Mouse (Mus musculus) kidney, embryonic 16.5 days (tissue): ENCODE results near the gene Nav2. TPM values are rescaled to one million over a fixed set of nuclear protein-coding genes. Genes with fewer than 3 reads are reported as not detected.

Source experiments
- ATAC-seq: fragments of 200-750 bp; cut with Nextera tagmentation; 2 replicates; pipeline ENCODE4 v1.8.0; 2017; ENCODE audit warnings: moderate TSS enrichment; ENCODE audit not compliant: low FRiP score, low TSS enrichment
- H3K27ac ChIP-seq: fragments of 300-500 bp; sonication (generic); 2 replicates; pipeline ENCODE4 v1.5.1; 2014; ENCODE audit warnings: low read length
- H3K27me3 ChIP-seq: fragments of 300-500 bp; sonication (generic); 2 replicates; pipeline ENCODE4 v1.6.1; 2014; ENCODE audit warnings: low read length, control low read depth, mixed read lengths; ENCODE audit not compliant: insufficient read depth
- H3K36me3 ChIP-seq: fragments of 300-500 bp; sonication (generic); 2 replicates; pipeline ENCODE4 v1.6.1; 2014; ENCODE audit warnings: low read length, control low read depth, mixed read lengths; ENCODE audit not compliant: insufficient read depth
- H3K4me1 ChIP-seq: fragments of 300-500 bp; sonication (generic); 2 replicates; pipeline ENCODE4 v1.6.1; 2014; ENCODE audit warnings: low read length, control low read depth, mixed read lengths; ENCODE audit not compliant: insufficient read depth
- H3K4me2 ChIP-seq: fragments of 300-500 bp; sonication (generic); replicated peaks from 2 replicates; pipeline ENCODE4 v1.6.1; 2014; ENCODE audit warnings: low read depth, low read length
- H3K4me3 ChIP-seq: fragments of 300-500 bp; sonication (generic); 2 replicates; pipeline ENCODE4 v1.5.1; 2014; ENCODE audit warnings: mild to moderate bottlenecking, low read length
- H3K9ac ChIP-seq: fragments of 300-500 bp; sonication (generic); replicated peaks from 2 replicates; pipeline ENCODE4 v1.6.1; 2014; ENCODE audit warnings: low read length
- H3K9me3 ChIP-seq: fragments of 300-500 bp; sonication (generic); 2 replicates; pipeline ENCODE4 v1.6.1; 2016; ENCODE audit warnings: low read length, control low read depth
- WGBS: fragments of 180-500 bp; shearing (Covaris S2); extraction: QIAGEN DNeasy Blood & Tissue Kit; methylation state at CpG from one replicate; pipeline ENCODE4 v1.1.7; 2014; 5-methylcytosine and 5-hydroxymethylcytosine counted together
- polyA plus RNA-seq: library from polyadenylated mRNA; unstranded; fragments of >200 nt; fragmentation: Nextera tagmentation; extraction: Ambion mirVana; gene quantifications from 2 replicates; pipeline ENCODE4 v1.2.1, GENCODE M21; 2015

The Nav2 gene
- polyA plus RNA-seq, 1 experiment from 2014 or later, result 22.6 TPM

- H3K27ac ChIP-seq, result no peak overlapping the region
- no peaks in the 10 kb centered on the region for H3K27me3 ChIP-seq
- no peak overlapping the region for H3K4me2 ChIP-seq
- H3K9ac ChIP-seq, result no peak overlapping the region
- ATAC-seq, result peak; percentile 57
- 63% methylated on average over 21 of the region's 21 CpGs for WGBS
- H3K9me3 ChIP-seq, result no peaks in the 10 kb centered on the region
- H3K4me3 ChIP-seq, result no peak overlapping the region
- H3K4me1 ChIP-seq, result no peaks in the 10 kb centered on the region; the same call in 1 of the 2 replicates
- H3K36me3 ChIP-seq, result no peaks in the 10 kb centered on the region
Observed at GRCm38 (mm10) chr7:49176590-49177201, 268.2 kb downstream of the Nav2 start.

- H3K27me3 ChIP-seq, result no peaks in the 10 kb centered on the region
- no peak overlapping the region for H3K27ac ChIP-seq
- no peaks in the 10 kb centered on the region for H3K9me3 ChIP-seq
- ATAC-seq, result no peak
- WGBS, result 70% methylated on average over 4 of the region's 4 CpGs
- H3K4me2 ChIP-seq, result no peak overlapping the region
- H3K36me3 ChIP-seq, result no peaks in the 10 kb centered on the region
- H3K4me3 ChIP-seq, result no peak overlapping the region
- H3K4me1 ChIP-seq, result no peaks in the 10 kb centered on the region; the same call in 1 of the 2 replicates
- no peak overlapping the region for H3K9ac ChIP-seq
Observed at GRCm38 (mm10) chr7:49178217-49178616, 269.7 kb downstream of the Nav2 start.

- Histone ChIP-seq H3K4me3 (no peak overlapping the region), H3K27ac (no peak overlapping the region), H3K9ac (no peak overlapping the region), H3K27me3 (no peaks in the 10 kb centered on the region), H3K36me3 (no peaks in the 10 kb centered on the region), H3K9me3 (no peaks in the 10 kb centered on the region), H3K4me2 (no peak overlapping the region), H3K4me1 (no peaks in the 10 kb centered on the region; the same call in 1 of the 2 replicates)
- ATAC-seq, result no peak
- WGBS, result 67% methylated on average over 8 of the region's 8 CpGs
Observed at GRCm38 (mm10) chr7:49181010-49181409, 272.5 kb downstream of the Nav2 start.

DNA sequence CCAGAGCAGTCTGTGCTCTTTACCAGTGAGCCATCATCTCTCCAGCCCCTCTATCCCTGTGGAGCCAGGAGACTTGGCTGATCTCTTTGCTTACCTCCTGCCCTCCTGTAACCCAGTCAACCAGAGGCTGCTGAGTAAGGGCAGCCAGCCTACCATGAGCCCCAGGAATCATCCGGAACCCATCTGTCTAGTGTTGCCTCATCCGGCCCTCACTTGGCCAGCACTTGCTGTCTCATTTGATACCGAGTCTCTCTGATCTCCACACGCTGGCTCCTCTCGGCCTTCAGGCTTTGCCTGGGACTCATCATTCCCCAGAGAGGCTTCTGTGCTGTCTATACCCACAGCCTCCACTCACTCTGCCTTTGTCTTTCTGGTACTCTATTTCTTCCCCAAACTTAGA lies 273.9 kb downstream of the Nav2 start:
- WGBS, result 74% methylated on average over 5 of the region's 5 CpGs
- H3K27ac ChIP-seq, result no peak overlapping the region
- ATAC-seq, result no peak
- H3K9ac ChIP-seq, result no peak overlapping the region
- H3K4me2 ChIP-seq, result no peak overlapping the region
- H3K36me3 ChIP-seq, result no peaks in the 10 kb centered on the region
- H3K9me3 ChIP-seq, result no peaks in the 10 kb centered on the region
- no peak overlapping the region for H3K4me3 ChIP-seq
- H3K4me1 ChIP-seq, result no peaks in the 10 kb centered on the region; the same call in 1 of the 2 replicates
- no peaks in the 10 kb centered on the region for H3K27me3 ChIP-seq

DNA sequence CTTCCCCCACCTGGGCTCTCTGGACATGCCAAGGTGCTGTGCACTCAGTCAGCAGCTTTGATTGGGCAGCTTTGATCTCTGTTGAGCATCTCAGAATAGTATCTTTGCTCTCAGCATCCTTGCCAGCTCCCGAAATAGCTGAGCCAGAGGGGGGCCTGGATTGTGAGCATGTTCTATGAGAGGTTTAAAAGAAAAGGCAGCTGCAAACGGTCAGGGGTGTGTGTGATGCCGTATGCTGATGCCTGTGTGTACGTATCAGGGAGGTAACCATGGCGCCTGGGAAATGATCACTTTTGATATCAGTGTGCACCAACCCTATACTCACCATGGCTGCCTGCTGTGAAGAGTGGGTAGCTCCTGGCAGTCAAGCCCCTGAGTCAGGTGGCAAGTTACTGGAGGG lies 275.2 kb downstream of the Nav2 start:
- H3K4me1 ChIP-seq, result no peaks in the 10 kb centered on the region
- H3K27ac ChIP-seq, result no peak overlapping the region
- ATAC-seq, result no peak
- WGBS, result 88% methylated on average over 5 of the region's 5 CpGs
- no peaks in the 10 kb centered on the region for H3K27me3 ChIP-seq
- H3K4me2 ChIP-seq, result no peak overlapping the region
- H3K4me3 ChIP-seq, result no peak overlapping the region
- H3K9ac ChIP-seq, result no peak overlapping the region
- no peaks in the 10 kb centered on the region for H3K36me3 ChIP-seq
- no peaks in the 10 kb centered on the region for H3K9me3 ChIP-seq

DNA sequence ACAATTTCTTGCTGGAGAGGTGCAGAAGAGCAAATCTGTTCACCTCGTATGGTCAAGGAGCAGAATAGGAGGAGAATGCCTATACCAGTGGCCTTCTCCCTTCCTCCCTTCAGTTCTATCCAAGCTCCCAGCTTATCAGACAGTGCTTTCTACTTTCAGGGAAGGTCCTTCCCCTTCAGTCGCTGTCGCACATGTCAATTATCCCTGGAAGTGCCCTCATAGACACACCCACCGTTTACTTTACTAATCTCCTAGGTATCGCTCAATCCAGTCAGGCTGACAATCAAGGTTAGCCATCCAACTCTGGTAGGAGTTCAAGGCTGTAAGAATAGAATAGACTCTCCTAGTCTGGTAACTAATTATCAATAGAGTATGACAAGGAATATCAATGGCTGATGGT lies 277.5 kb downstream of the Nav2 start:
- no peak overlapping the region for H3K4me3 ChIP-seq
- no peak overlapping the region for H3K9ac ChIP-seq
- 77% methylated on average over 5 of the region's 5 CpGs for WGBS
- H3K4me2 ChIP-seq, result no peak overlapping the region
- H3K9me3 ChIP-seq, result no peaks in the 10 kb centered on the region
- no peaks in the 10 kb centered on the region for H3K27me3 ChIP-seq
- no peaks in the 10 kb centered on the region for H3K36me3 ChIP-seq
- H3K27ac ChIP-seq, result no peak overlapping the region
- H3K4me1 ChIP-seq, result no peaks in the 10 kb centered on the region
- no peak for ATAC-seq

- Histone ChIP-seq H3K4me2 (no peak overlapping the region), H3K4me1 (no peaks in the 10 kb centered on the region), H3K9me3 (no peaks in the 10 kb centered on the region), H3K27me3 (no peaks in the 10 kb centered on the region), H3K9ac (no peak overlapping the region), H3K27ac (no peak overlapping the region), H3K4me3 (no peak overlapping the region), H3K36me3 (no peaks in the 10 kb centered on the region)
- 94% methylated on average over 5 of the region's 5 CpGs for WGBS
- ATAC-seq, result no peak
Observed at GRCm38 (mm10) chr7:49189364-49189763, 280.8 kb downstream of the Nav2 start.

- H3K4me3 ChIP-seq, result no peak overlapping the region
- no peaks in the 10 kb centered on the region for H3K4me1 ChIP-seq
- H3K27ac ChIP-seq, result no peak overlapping the region
- no peaks in the 10 kb centered on the region for H3K27me3 ChIP-seq
- no peak overlapping the region for H3K9ac ChIP-seq
- H3K36me3 ChIP-seq, result no peaks in the 10 kb centered on the region
- no peak overlapping the region for H3K4me2 ChIP-seq
- 79% methylated on average over 4 of the region's 4 CpGs for WGBS
- no peak for ATAC-seq
- H3K9me3 ChIP-seq, result no peaks in the 10 kb centered on the region
Observed at GRCm38 (mm10) chr7:49190231-49190985, 281.9 kb downstream of the Nav2 start.

GRCm38 (mm10) chr7:49191081-49191678 lies 282.7 kb downstream of the Nav2 start:
- Histone ChIP-seq H3K27ac (no peak overlapping the region), H3K9ac (no peak overlapping the region), H3K36me3 (no peaks in the 10 kb centered on the region), H3K27me3 (no peaks in the 10 kb centered on the region), H3K4me2 (no peak overlapping the region), H3K4me3 (no peak overlapping the region), H3K4me1 (no peaks in the 10 kb centered on the region), H3K9me3 (no peaks in the 10 kb centered on the region)
- 62% methylated on average over 7 of the region's 7 CpGs for WGBS
- no peak for ATAC-seq
